Mouse (Mus musculus) small intestine, adult 2 months (tissue): ENCODE results near the gene Rmnd5a. TPM values are rescaled to one million over a fixed set of nuclear protein-coding genes. Genes with fewer than 3 reads are reported as not detected.

Experiments
- H3K27ac ChIP-seq: fragments of 200-500 bp; 2 replicates; pipeline ENCODE4 v1.5.1; 2012; ENCODE audit warnings: low read depth, low read length, control low read depth, inconsistent platforms; ENCODE audit not compliant: insufficient read depth
- H3K27me3 ChIP-seq: fragments of 200-500 bp; 2 replicates; pipeline ENCODE4 v1.6.1; 2012; ENCODE audit warnings: mild to moderate bottlenecking, moderate library complexity, low read length, inconsistent platforms; ENCODE audit not compliant: control insufficient read depth, insufficient read depth
- H3K36me3 ChIP-seq: fragments of 200-500 bp; 2 replicates; pipeline ENCODE4 v1.6.1; 2012; ENCODE audit warnings: mild to moderate bottlenecking, low read length, control low read depth, inconsistent platforms; ENCODE audit not compliant: control insufficient read depth, insufficient read depth
- H3K4me1 ChIP-seq: fragments of 200-500 bp; 2 replicates; pipeline ENCODE4 v1.6.1; 2012; ENCODE audit warnings: low read length, inconsistent platforms, mixed read lengths; ENCODE audit not compliant: control insufficient read depth, insufficient read depth, insufficient read length
- H3K4me3 ChIP-seq: fragments of 200-500 bp; 2 replicates; pipeline ENCODE4 v1.5.1; 2012; ENCODE audit warnings: low read depth, mild to moderate bottlenecking, control low read depth, inconsistent platforms, low read length, moderate library complexity
- CTCF ChIP-seq: fragments of 200-500 bp; IDR thresholded peaks from 2 replicates; pipeline ENCODE4 v1.5.1; 2012; ENCODE audit warnings: low read depth, mild to moderate bottlenecking, control low read depth, inconsistent platforms, low read length, moderate library complexity, mixed read lengths; ENCODE audit not compliant: insufficient replicate concordance, insufficient read length; ENCODE audit errors: extremely low read depth
- POLR2A ChIP-seq: fragments of 200-500 bp; IDR thresholded peaks from 2 replicates; pipeline ENCODE4 v1.6.1; 2012; ENCODE audit warnings: low read depth, mild to moderate bottlenecking, control low read depth, inconsistent platforms, low read length, moderate library complexity
- WGBS: fragments of 180-500 bp; shearing (Covaris S2); methylation state at CpG from one replicate; pipeline ENCODE4 v1.1.7; 2018; 5-methylcytosine and 5-hydroxymethylcytosine counted together
- polyA plus RNA-seq: library from polyadenylated mRNA; depleted of rRNA; stranded (reverse); fragments of >200 nt; gene quantifications from 2 replicates; pipeline ENCODE4 v1.2.3, GENCODE M21; 2012; rRNA removed

Rmnd5a gene
- polyA plus RNA-seq, 1 experiment, result 12.5 TPM

DNA sequence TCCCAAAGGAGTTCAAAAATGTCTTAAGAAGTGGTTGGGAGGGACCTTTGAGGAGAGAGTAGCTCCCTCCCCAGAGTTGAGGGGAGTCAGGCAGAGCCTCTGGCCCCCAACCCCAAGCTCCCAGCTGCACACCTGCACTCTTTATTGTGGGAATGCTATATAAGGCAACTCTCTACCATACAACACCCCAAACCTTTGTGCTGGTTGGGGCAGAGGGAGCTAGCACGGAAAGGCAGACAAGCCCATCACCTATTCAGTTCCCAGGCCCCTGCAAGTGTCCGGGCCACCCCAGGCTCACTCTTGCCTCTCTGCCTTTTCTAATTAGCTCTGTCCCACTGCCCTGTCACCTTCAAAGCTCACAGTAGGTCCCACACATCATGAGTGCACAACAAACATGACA is 86.7 kb downstream of the Rmnd5a start:
- no peak for TF ChIP-seq POLR2A
- TF ChIP-seq CTCF, result no peak
- no peaks in the 10 kb centered on the region for H3K27me3 ChIP-seq
- WGBS, result 86% methylated on average over 2 of the region's 2 CpGs
- H3K4me3 ChIP-seq, result no peak overlapping the region
- no peaks in the 10 kb centered on the region for H3K36me3 ChIP-seq
- H3K27ac ChIP-seq, result no peak overlapping the region
- no peaks in the 10 kb centered on the region for H3K4me1 ChIP-seq

DNA sequence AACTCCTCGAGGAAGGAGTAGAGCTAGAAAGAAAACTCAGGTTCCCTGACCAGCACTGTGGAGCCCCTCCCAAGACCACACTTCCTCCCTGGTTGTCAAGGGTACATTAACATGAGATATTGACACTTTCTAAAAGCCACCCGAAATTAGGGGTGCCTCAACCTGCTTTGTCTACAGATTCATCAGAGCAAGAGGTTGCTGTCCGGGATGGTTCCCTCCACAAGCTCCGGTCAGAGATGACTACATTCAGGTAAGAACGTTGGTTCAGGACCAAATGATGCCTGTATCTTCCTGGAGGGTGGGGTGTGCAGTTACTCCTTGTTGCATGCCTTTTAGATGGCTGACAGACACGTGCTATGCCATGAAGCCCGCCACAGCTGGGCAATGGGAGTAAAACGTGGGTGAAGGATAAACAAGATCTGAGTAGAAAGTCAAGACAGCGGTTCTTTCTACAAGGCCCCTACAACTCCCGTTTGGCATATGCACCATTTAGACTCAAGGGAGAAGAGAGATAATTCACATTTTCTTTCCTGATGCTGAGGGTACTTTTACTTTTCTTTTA is 87.5 kb downstream of the Rmnd5a start:
- Histone ChIP-seq H3K4me3 (peak overlapping the region; percentile 16; the same call in 1 of the 2 replicates), H3K36me3 (no peaks in the 10 kb centered on the region), H3K4me1 (no peaks in the 10 kb centered on the region), H3K27me3 (no peaks in the 10 kb centered on the region), H3K27ac (no peak overlapping the region)
- no peak for TF ChIP-seq POLR2A
- no peak for TF ChIP-seq CTCF
- 72% methylated on average over 10 of the region's 10 CpGs for WGBS

DNA sequence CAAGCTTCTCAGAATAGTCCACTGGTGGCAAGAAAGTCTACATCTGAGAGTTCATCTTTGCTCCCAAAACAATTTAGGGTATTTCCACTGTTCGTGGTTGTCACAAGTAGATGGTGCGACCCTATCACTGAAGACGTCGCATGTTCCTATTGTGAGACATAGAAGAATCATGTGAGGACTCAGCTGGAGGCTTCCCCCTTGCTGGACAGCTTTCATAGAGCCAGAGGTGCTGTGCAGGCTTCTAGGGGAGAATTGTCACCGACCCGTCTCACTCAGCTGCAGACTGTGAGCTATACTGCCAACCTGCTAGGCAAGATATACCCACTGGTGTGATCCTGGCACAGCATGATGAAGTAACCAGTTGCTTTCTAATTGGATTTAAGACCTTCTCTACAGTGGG is 88.2 kb downstream of the Rmnd5a start:
- 90% methylated on average over 6 of the region's 6 CpGs for WGBS
- Histone ChIP-seq H3K4me1 (no peaks in the 10 kb centered on the region), H3K36me3 (no peaks in the 10 kb centered on the region), H3K4me3 (no peak overlapping the region), H3K27ac (no peak overlapping the region), H3K27me3 (no peaks in the 10 kb centered on the region)
- TF ChIP-seq POLR2A (no peak), CTCF (no peak)

DNA sequence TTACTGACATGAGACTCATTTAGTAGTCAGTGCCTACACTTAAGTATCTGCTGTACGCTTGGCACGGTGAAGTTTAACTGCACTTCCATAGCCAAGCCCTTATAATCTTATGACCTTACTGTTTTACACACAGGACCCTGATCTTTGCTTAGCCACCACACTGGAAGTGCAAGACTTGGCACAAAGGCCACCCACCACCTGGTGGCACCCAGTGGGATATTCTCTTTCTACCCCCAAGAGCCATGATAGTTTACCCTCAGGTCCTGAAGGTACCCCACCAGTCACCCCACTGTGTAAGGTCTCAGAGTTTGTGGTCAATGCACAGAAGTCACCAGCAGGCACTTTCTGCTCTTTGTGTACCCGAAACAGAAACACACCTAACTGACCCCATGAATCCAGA is 89.2 kb downstream of the Rmnd5a start:
- H3K36me3 ChIP-seq, result no peaks in the 10 kb centered on the region
- no peaks in the 10 kb centered on the region for H3K4me1 ChIP-seq
- no peak overlapping the region for H3K4me3 ChIP-seq
- TF ChIP-seq POLR2A, result no peak
- no peak for TF ChIP-seq CTCF
- 80% methylated on average over 3 of the region's 3 CpGs for WGBS
- H3K27me3 ChIP-seq, result no peaks in the 10 kb centered on the region
- H3K27ac ChIP-seq, result no peak overlapping the region

DNA sequence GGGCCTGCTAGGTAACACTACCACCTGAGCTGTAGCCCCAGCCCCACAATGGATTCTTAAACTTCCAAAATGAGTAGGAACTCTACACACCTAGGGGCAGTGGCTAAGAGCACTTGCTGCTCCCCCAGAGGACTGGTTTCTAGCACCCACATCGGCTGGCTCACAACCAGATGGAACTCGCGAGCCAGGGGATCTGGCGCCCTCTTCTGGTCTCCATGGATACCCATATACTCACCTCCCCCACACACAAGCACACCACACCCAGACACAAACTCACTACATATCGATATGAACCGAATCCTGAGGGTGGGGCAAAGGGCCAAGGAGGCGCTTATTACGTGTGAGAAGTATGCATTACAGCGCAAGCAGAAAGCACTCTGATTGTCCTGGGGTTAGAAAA is 92.4 kb downstream of the Rmnd5a start:
- no peak for TF ChIP-seq CTCF
- TF ChIP-seq POLR2A, result no peak
- Histone ChIP-seq H3K4me1 (no peaks in the 10 kb centered on the region), H3K36me3 (no peaks in the 10 kb centered on the region), H3K27me3 (no peaks in the 10 kb centered on the region), H3K4me3 (no peak overlapping the region), H3K27ac (no peak overlapping the region)
- 94% methylated on average over 9 of the region's 9 CpGs for WGBS

DNA sequence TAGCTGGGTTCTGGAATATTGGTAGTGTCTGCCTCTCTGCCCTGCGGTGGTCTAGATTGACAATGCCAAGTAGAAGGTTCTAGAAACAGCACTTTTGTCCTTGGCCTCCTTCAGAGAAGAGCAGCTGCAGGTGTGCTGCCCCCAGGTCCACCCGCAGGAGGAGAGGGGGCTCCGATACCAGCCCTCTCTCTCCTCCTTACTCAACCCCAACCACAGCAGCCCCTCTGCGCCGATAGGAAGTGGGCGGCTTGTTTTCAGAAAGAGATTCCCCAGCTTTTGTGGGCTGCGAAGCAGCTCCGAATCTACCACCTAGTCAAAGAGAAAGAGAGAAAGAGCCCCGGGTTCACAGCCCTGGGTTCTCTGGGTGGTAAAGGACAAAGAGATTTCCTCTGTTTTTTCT is 99.3 kb downstream of the Rmnd5a start:
- WGBS, result 82% methylated on average over 9 of the region's 9 CpGs
- TF ChIP-seq CTCF (no peak), POLR2A (no peak)
- H3K4me1 ChIP-seq, result no peaks in the 10 kb centered on the region
- no peaks in the 10 kb centered on the region for H3K36me3 ChIP-seq
- no peak overlapping the region for H3K27ac ChIP-seq
- no peak overlapping the region for H3K4me3 ChIP-seq
- no peaks in the 10 kb centered on the region for H3K27me3 ChIP-seq

DNA sequence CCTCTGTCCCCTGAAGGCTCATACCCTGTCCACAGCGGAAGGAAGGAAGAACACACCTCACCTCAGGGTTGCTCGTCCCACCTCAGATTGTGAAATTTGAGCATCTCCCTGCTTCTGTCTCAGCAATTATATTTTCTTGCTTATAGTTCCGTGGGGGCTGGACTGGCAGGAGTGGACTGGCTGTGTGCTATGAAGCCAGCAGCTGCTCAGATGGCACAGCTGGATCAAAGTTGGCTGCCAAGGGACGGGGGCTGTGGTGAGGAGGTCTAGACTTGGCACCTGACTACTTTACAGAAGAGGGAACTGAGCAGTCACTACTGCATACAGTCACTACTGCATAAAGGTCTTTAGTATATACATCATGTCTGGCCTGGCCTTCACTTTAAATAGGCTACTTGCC is 101.1 kb downstream of the Rmnd5a start:
- no peak overlapping the region for H3K27ac ChIP-seq
- H3K4me3 ChIP-seq, result no peak overlapping the region
- no peaks in the 10 kb centered on the region for H3K27me3 ChIP-seq
- no peak for TF ChIP-seq POLR2A
- TF ChIP-seq CTCF, result no peak
- H3K4me1 ChIP-seq, result no peaks in the 10 kb centered on the region
- 79% methylated on average over 4 of the region's 4 CpGs for WGBS
- no peaks in the 10 kb centered on the region for H3K36me3 ChIP-seq

DNA sequence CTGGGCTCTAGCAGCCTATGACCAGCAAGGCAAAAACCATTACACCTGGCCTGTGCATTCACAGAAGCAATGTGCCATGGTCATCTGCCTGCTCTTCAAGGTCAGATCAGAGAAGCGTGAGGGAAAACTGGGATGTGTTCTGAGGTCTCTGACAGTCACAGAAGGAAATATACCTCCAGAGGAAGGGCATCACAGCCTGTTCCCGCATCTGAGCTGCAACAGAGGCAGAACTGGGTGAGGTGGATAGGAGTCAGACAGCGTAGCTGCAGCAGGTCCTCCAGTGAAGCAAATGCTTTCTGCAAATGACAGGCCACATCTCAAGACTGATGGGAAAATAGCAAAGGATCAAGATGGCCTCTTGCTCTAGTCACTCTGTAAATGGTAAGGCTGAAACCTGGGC is 101.5 kb downstream of the Rmnd5a start:
- H3K36me3 ChIP-seq, result no peaks in the 10 kb centered on the region
- H3K27me3 ChIP-seq, result no peaks in the 10 kb centered on the region
- 78% methylated on average over 3 of the region's 3 CpGs for WGBS
- H3K4me3 ChIP-seq, result no peak overlapping the region
- no peak for TF ChIP-seq CTCF
- TF ChIP-seq POLR2A, result no peak
- no peaks in the 10 kb centered on the region for H3K4me1 ChIP-seq
- H3K27ac ChIP-seq, result no peak overlapping the region

Other genes with a start within 250 kb of the Rmnd5a start
- gene Fabp1, start 240.8 kb downstream of the Rmnd5a start, polyA plus RNA-seq, result 100 and 118 TPM in 2 replicates
- gene Krcc1, start 169.0 kb downstream of the Rmnd5a start, polyA plus RNA-seq, result 2.7 and 6.9 TPM in 2 replicates
- gene Smyd1, start 118.4 kb downstream of the Rmnd5a start, polyA plus RNA-seq, result 0.04 TPM in 1 of 2 replicates, not detected in the other
- 1.3 and 1.9 TPM in 2 replicates for gene Cd8b1, start 117.8 kb downstream of the Rmnd5a start, polyA plus RNA-seq
- gene Cd8a, start 67.2 kb downstream of the Rmnd5a start, polyA plus RNA-seq, result 4.2 and 6.4 TPM in 2 replicates
- 22.1 and 67.6 TPM in 2 replicates for gene Rnf103, start 53.3 kb upstream of the Rmnd5a start, polyA plus RNA-seq
- gene Chmp3, start 103.2 kb upstream of the Rmnd5a start, polyA plus RNA-seq, result 11.7 and 19.6 TPM in 2 replicates
- gene Kdm3a, start 192.4 kb upstream of the Rmnd5a start, polyA plus RNA-seq, result 1.7 and 5.8 TPM in 2 replicates